Mouse (Mus musculus): ENCODE results near the gene Tnpo1. TPM values are rescaled to one million over a fixed set of nuclear protein-coding genes. Genes with fewer than 3 reads are reported as not detected.

Tnpo1 gene
- polyA plus RNA-seq, 1 experiment from 2014 or later = 32.2 TPM

DNA sequence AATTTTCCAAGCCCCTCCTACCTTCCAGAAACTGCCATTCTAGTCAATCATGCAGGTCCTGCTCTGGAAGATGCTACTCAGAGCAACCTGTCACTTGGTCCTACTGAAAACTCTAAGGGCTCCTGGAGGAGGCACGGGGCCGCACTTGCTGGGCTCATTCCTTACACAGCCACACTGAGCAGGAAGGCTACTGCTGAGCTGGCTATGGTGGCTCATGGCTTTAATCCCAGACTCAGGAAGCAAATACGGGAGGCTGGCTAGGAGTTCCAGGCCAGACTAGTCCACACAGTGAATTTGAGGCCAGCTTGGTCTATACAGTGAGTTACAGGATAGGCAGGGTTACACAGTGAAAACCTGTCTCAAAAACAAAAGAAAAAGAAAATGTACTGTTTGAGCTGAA is 15.4 kb downstream of the Tnpo1 start:
- Histone ChIP-seq H3K36me3 (ENCODE audit: control insufficient read depth, insufficient read depth, low read length) (no peaks in the 10 kb centered on the region), H3K27me3 (replicated peaks; ENCODE audit: control insufficient read depth, insufficient read depth, low read length) (no peaks in the 10 kb centered on the region), H3K27ac (ENCODE audit: low read depth, low read length) (no peak overlapping the region), H3K4me2 (no peak overlapping the region), H3K9me3 (ENCODE audit: control insufficient read depth, low read length) (no peaks in the 10 kb centered on the region), H3K4me3 (ENCODE audit: low read depth, low read length) (no peak overlapping the region), H3K9ac (ENCODE audit: low read depth, low read length) (no peak overlapping the region), H3K4me1 (replicated peaks; ENCODE audit: control insufficient read depth, insufficient read depth, low read length) (peaks cover 26% of the 10 kb centered on the region)
- ATAC-seq (replicated peaks; ENCODE audit: low FRiP score) (no peak), DNase-seq (ENCODE audit: low spot score) (no peak)
- WGBS = 87% methylated on average over 3 of the region's 3 CpGs

GRCm38 (mm10) chr13:98904608-98905007 is 21.6 kb downstream of the Tnpo1 start:
- Histone ChIP-seq H3K36me3 (ENCODE audit: control insufficient read depth, insufficient read depth, low read length) (peaks cover 5% of the 10 kb centered on the region; the same call in 1 of the 2 replicates), H3K4me1 (replicated peaks; ENCODE audit: control insufficient read depth, insufficient read depth, low read length) (peaks cover 9% of the 10 kb centered on the region; the same call in 1 of the 2 replicates), H3K4me2 (no peak overlapping the region), H3K9ac (ENCODE audit: low read depth, low read length) (no peak overlapping the region), H3K9me3 (ENCODE audit: control insufficient read depth, low read length) (no peaks in the 10 kb centered on the region), H3K27me3 (replicated peaks; ENCODE audit: control insufficient read depth, insufficient read depth, low read length) (no peaks in the 10 kb centered on the region), H3K27ac (ENCODE audit: low read depth, low read length) (no peak overlapping the region), H3K4me3 (ENCODE audit: low read depth, low read length) (no peak overlapping the region)
- ATAC-seq (replicated peaks; ENCODE audit: low FRiP score) = no peak
- WGBS = 87% methylated on average over 2 of the region's 2 CpGs
- no peak for DNase-seq (ENCODE audit: low spot score)

- no peak overlapping the region for H3K9ac ChIP-seq (ENCODE audit: low read depth, low read length)
- ATAC-seq (replicated peaks; ENCODE audit: low FRiP score) = no peak
- peaks cover 9% of the 10 kb centered on the region; the same call in 1 of the 2 replicates for H3K4me1 ChIP-seq (replicated peaks; ENCODE audit: control insufficient read depth, insufficient read depth, low read length)
- no peak overlapping the region for H3K4me2 ChIP-seq
- no peaks in the 10 kb centered on the region for H3K27me3 ChIP-seq (replicated peaks; ENCODE audit: control insufficient read depth, insufficient read depth, low read length)
- no peak overlapping the region for H3K4me3 ChIP-seq (ENCODE audit: low read depth, low read length)
- H3K36me3 ChIP-seq (ENCODE audit: control insufficient read depth, insufficient read depth, low read length) = peaks cover 5% of the 10 kb centered on the region; the same call in 1 of the 2 replicates
- 79% methylated on average over 8 of the region's 8 CpGs for WGBS
- no peak for DNase-seq (ENCODE audit: low spot score)
- H3K9me3 ChIP-seq (ENCODE audit: control insufficient read depth, low read length) = no peaks in the 10 kb centered on the region
- H3K27ac ChIP-seq (ENCODE audit: low read depth, low read length) = no peak overlapping the region
Measured at GRCm38 (mm10) chr13:98902366-98903025, 23.7 kb downstream of the Tnpo1 start.

GRCm38 (mm10) chr13:98899550-98899949 is 26.6 kb downstream of the Tnpo1 start:
- Histone ChIP-seq H3K4me2 (no peak overlapping the region), H3K36me3 (ENCODE audit: control insufficient read depth, insufficient read depth, low read length) (peaks cover 5% of the 10 kb centered on the region; the same call in 1 of the 2 replicates), H3K4me3 (ENCODE audit: low read depth, low read length) (no peak overlapping the region), H3K9ac (ENCODE audit: low read depth, low read length) (no peak overlapping the region), H3K4me1 (replicated peaks; ENCODE audit: control insufficient read depth, insufficient read depth, low read length) (peaks cover 32% of the 10 kb centered on the region), H3K27me3 (replicated peaks; ENCODE audit: control insufficient read depth, insufficient read depth, low read length) (no peaks in the 10 kb centered on the region), H3K27ac (ENCODE audit: low read depth, low read length) (no peak overlapping the region), H3K9me3 (ENCODE audit: control insufficient read depth, low read length) (no peaks in the 10 kb centered on the region)
- ATAC-seq (replicated peaks; ENCODE audit: low FRiP score) = no peak
- 79% methylated on average over 3 of the region's 3 CpGs for WGBS
- DNase-seq (ENCODE audit: low spot score) = no peak

DNA sequence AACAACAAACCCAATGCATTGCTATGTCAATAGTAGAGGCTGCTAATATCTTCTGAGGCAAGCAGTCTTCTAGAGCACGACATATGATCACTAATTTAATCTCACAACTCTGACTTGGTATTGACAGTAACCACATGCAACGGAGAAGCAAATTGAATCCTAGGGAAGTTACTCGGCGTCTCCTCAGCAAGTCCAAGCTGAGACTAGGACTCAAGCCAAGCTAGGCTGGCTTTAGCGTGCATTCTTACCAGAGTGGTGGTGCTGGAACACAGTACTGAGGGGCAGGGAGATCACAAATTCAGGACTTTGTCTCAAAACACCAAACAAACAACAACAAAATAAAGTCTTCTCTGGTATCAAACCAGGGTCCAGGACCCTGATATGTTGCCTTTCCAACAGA is 28.6 kb downstream of the Tnpo1 start:
- no peak overlapping the region for H3K9ac ChIP-seq (ENCODE audit: low read depth, low read length)
- ATAC-seq (replicated peaks; ENCODE audit: low FRiP score) = no peak

GRCm38 (mm10) chr13:98896434-98897126 is 29.6 kb downstream of the Tnpo1 start:
- ATAC-seq (replicated peaks; ENCODE audit: low FRiP score) (peak; percentile 60), DNase-seq (ENCODE audit: low spot score) (no peak)
- Histone ChIP-seq H3K27ac (ENCODE audit: low read depth, low read length) (peak overlapping the region; percentile 40; the same call in 1 of the 2 replicates), H3K9me3 (ENCODE audit: control insufficient read depth, low read length) (no peaks in the 10 kb centered on the region), H3K4me3 (ENCODE audit: low read depth, low read length) (no peak overlapping the region), H3K9ac (ENCODE audit: low read depth, low read length) (no peak overlapping the region), H3K36me3 (ENCODE audit: control insufficient read depth, insufficient read depth, low read length) (no peaks in the 10 kb centered on the region), H3K4me1 (replicated peaks; ENCODE audit: control insufficient read depth, insufficient read depth, low read length) (peaks cover 38% of the 10 kb centered on the region), H3K4me2 (peak overlapping the region; percentile 30; the same call in 1 of the 2 replicates), H3K27me3 (replicated peaks; ENCODE audit: control insufficient read depth, insufficient read depth, low read length) (no peaks in the 10 kb centered on the region)
- WGBS = 48% methylated on average over 7 of the region's 7 CpGs

More for the DNA sequence above, 28.6 kb downstream of the Tnpo1 start:
- H3K27me3 ChIP-seq (replicated peaks; ENCODE audit: control insufficient read depth, insufficient read depth, low read length) = no peaks in the 10 kb centered on the region
- H3K27ac ChIP-seq (ENCODE audit: low read depth, low read length) = no peak overlapping the region
- H3K4me1 ChIP-seq (replicated peaks; ENCODE audit: control insufficient read depth, insufficient read depth, low read length) = peaks cover 37% of the 10 kb centered on the region
- 0 out of 2 replicates have a peak, but pooled peaks cover 2% of the 10 kb centered on the region for H3K36me3 ChIP-seq (ENCODE audit: control insufficient read depth, insufficient read depth, low read length)
- DNase-seq (ENCODE audit: low spot score) = no peak
- WGBS = 84% methylated on average over 5 of the region's 5 CpGs
- H3K4me2 ChIP-seq = no peak overlapping the region
- H3K4me3 ChIP-seq (ENCODE audit: low read depth, low read length) = no peak overlapping the region
- no peaks in the 10 kb centered on the region for H3K9me3 ChIP-seq (ENCODE audit: control insufficient read depth, low read length)

GRCm38 (mm10) chr13:98896013-98896412 is 30.2 kb downstream of the Tnpo1 start:
- 75% methylated on average over 4 of the region's 4 CpGs for WGBS
- DNase-seq (ENCODE audit: low spot score) (no peak), ATAC-seq (replicated peaks; ENCODE audit: low FRiP score) (no peak)
- H3K27me3 ChIP-seq (replicated peaks; ENCODE audit: control insufficient read depth, insufficient read depth, low read length) = no peaks in the 10 kb centered on the region
- H3K9me3 ChIP-seq (ENCODE audit: control insufficient read depth, low read length) = no peaks in the 10 kb centered on the region
- H3K4me2 ChIP-seq = peak overlapping the region; percentile 30; the same call in 1 of the 2 replicates
- H3K36me3 ChIP-seq (ENCODE audit: control insufficient read depth, insufficient read depth, low read length) = no peaks in the 10 kb centered on the region
- H3K27ac ChIP-seq (ENCODE audit: low read depth, low read length) = 0 out of 2 replicates have a peak overlapping the region, but pooled peaks have one; percentile 3
- H3K9ac ChIP-seq (ENCODE audit: low read depth, low read length) = no peak overlapping the region
- peaks cover 43% of the 10 kb centered on the region for H3K4me1 ChIP-seq (replicated peaks; ENCODE audit: control insufficient read depth, insufficient read depth, low read length)
- no peak overlapping the region for H3K4me3 ChIP-seq (ENCODE audit: low read depth, low read length)

- H3K4me1 ChIP-seq (replicated peaks; ENCODE audit: control insufficient read depth, insufficient read depth, low read length) = peaks cover 44% of the 10 kb centered on the region
- no peak for ATAC-seq (replicated peaks; ENCODE audit: low FRiP score)
Measured at GRCm38 (mm10) chr13:98894900-98895299, 31.3 kb downstream of the Tnpo1 start.

More at GRCm38 (mm10) chr13:98894900-98895299, 31.3 kb downstream of the Tnpo1 start:
- WGBS = 82% methylated on average over 2 of the region's 2 CpGs
- Histone ChIP-seq H3K36me3 (ENCODE audit: control insufficient read depth, insufficient read depth, low read length) (no peaks in the 10 kb centered on the region), H3K4me3 (ENCODE audit: low read depth, low read length) (no peak overlapping the region), H3K9ac (ENCODE audit: low read depth, low read length) (no peak overlapping the region), H3K27me3 (replicated peaks; ENCODE audit: control insufficient read depth, insufficient read depth, low read length) (no peaks in the 10 kb centered on the region), H3K27ac (ENCODE audit: low read depth, low read length) (no peak overlapping the region), H3K9me3 (ENCODE audit: control insufficient read depth, low read length) (no peaks in the 10 kb centered on the region), H3K4me2 (no peak overlapping the region)
- no peak for DNase-seq (ENCODE audit: low spot score)
